In the genomic region with DNA sequence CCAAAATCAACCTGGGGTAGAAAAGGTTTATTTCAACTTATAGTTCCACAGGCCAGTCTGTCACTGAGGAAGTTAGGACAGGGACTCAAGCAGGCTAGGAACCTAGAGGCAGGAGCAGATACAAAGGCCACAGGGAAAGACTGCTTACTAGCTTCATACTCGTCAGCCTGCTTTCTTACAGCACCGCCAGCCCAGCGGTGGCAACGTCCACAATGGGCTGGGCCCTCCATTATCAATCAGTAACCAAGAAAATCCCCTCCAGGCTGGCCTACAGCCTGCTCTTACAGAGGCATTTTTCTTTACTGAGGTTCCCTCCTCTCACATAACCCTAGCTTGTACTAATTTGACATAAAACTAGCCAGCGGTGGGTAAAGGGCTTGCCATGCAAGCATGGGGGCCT, we compare ENCODE assay signal across 23 mouse cellular contexts.
A peak's percentile ranks its signal among the peaks of the same experiment; 100 is the strongest.
DNase-seq lines count a peak whose midpoint lies in the region; ATAC-seq lines count a peak whose summit lies in the region.
"Had no signal": no experiment of that assay in that cellular context is flagged by ENCODE, and none has a peak within 500 bp of the region (broad histone marks: within the 10 kb centered on the region; RNA-seq: fewer than 3 reads in every experiment).

No protein-coding gene starts in this region.

- H3K4me3 ChIP-seq in kidney, embryonic 14.5 days (ENCODE audit: low read length), result no peak overlapping the region
- no peak overlapping the region for H3K4me3 ChIP-seq in midbrain, embryonic 11.5 days (ENCODE audit: low read depth, low read length)
- H3K4me3 ChIP-seq in midbrain, embryonic 13.5 days (replicated peaks), result no peak overlapping the region
- H3K4me3 ChIP-seq: forebrain, embryonic 10.5 days; hindbrain, embryonic 15.5 days; layer of hippocampus, adult 2 months had no signal

- DNase-seq in kidney, adult 11 months, result peak; percentile 75
- DNase-seq in midbrain, embryonic 11.5 days (ENCODE audit: low spot score, missing footprints), result peak; percentile 60
- peak; percentile 45 for DNase-seq in kidney, postnatal 10 days
- peak; percentile 69 for DNase-seq in yolk sac, embryonic 10.5 days (ENCODE audit: low spot score)
- no peak for DNase-seq in urinary bladder, postnatal 14 days (ENCODE audit: low spot score)
- no peak for DNase-seq in right cerebral cortex, postnatal 14 days
- DNase-seq: adrenal gland, adult 2 months; cerebellum, adult 11 months; cerebellum, adult 9-11 months; gastrocnemius, postnatal 25 days; heart, postnatal 36 days; thymus, postnatal 25 days had no signal

- no peak overlapping the region for H3K9ac ChIP-seq in kidney, embryonic 14.5 days (ENCODE audit: low read depth, low read length)
- H3K9ac ChIP-seq in midbrain, embryonic 11.5 days (ENCODE audit: low read length), result no peak overlapping the region
- H3K9ac ChIP-seq in midbrain, embryonic 13.5 days (replicated peaks), result no peak overlapping the region
- H3K9ac ChIP-seq: hindbrain, embryonic 15.5 days; liver, embryonic 14.5 days had no signal

- no peak overlapping the region for H3K27ac ChIP-seq in kidney, embryonic 14.5 days (ENCODE audit: low read depth, low read length)
- no peak overlapping the region for H3K27ac ChIP-seq in midbrain, embryonic 11.5 days (ENCODE audit: low read depth, low read length)
- no peak overlapping the region for H3K27ac ChIP-seq in midbrain, embryonic 13.5 days
- H3K27ac ChIP-seq: forebrain, embryonic 10.5 days; hindbrain, embryonic 15.5 days; layer of hippocampus, adult 2 months; liver, embryonic 14.5 days; macrophage had no signal

- H3K9me3 ChIP-seq in kidney, embryonic 14.5 days (ENCODE audit: control insufficient read depth, low read length), result no peaks in the 10 kb centered on the region
- H3K9me3 ChIP-seq in midbrain, embryonic 11.5 days (ENCODE audit: control insufficient read depth, low read length), result no peaks in the 10 kb centered on the region
- H3K9me3 ChIP-seq in midbrain, embryonic 13.5 days, result no peaks in the 10 kb centered on the region
- H3K9me3 ChIP-seq: forebrain, embryonic 10.5 days; G1E; hindbrain, embryonic 15.5 days had no signal

- H3K4me1 ChIP-seq in kidney, embryonic 14.5 days (ENCODE audit: control insufficient read depth, insufficient read depth, low read length), result no peaks in the 10 kb centered on the region
- H3K4me1 ChIP-seq in midbrain, embryonic 11.5 days (ENCODE audit: control insufficient read depth, insufficient read depth, low read length), result peaks cover 26% of the 10 kb centered on the region
- H3K4me1 ChIP-seq in midbrain, embryonic 13.5 days (replicated peaks), result peaks cover 32% of the 10 kb centered on the region

- no peak for ATAC-seq in kidney, embryonic 14.5 days (ENCODE audit: low FRiP score, low TSS enrichment)
- ATAC-seq in midbrain, embryonic 11.5 days (ENCODE audit: low FRiP score), result no peak
- ATAC-seq in midbrain, embryonic 13.5 days, result no peak
- ATAC-seq: forebrain, embryonic 16.5 days; Patski had no signal

- H3K4me2 ChIP-seq in kidney, embryonic 14.5 days (replicated peaks; ENCODE audit: low read depth, low read length), result no peak overlapping the region
- no peak overlapping the region for H3K4me2 ChIP-seq in midbrain, embryonic 11.5 days
- no peak overlapping the region for H3K4me2 ChIP-seq in midbrain, embryonic 13.5 days (replicated peaks)
- H3K4me2 ChIP-seq: hindbrain, embryonic 15.5 days had no signal

- WGBS in kidney, embryonic 14.5 days, result 69% methylated on average over 5 of the region's 5 CpGs
- WGBS in midbrain, embryonic 11.5 days, result 54% methylated on average over 5 of the region's 5 CpGs
- 58% methylated on average over 5 of the region's 5 CpGs for WGBS in midbrain, embryonic 13.5 days

- H3K36me3 ChIP-seq in kidney, embryonic 14.5 days (ENCODE audit: control insufficient read depth, insufficient read depth, low read length), result no peaks in the 10 kb centered on the region
- no peaks in the 10 kb centered on the region for H3K36me3 ChIP-seq in midbrain, embryonic 11.5 days (ENCODE audit: control insufficient read depth, insufficient read depth, low read length)
- no peaks in the 10 kb centered on the region for H3K36me3 ChIP-seq in midbrain, embryonic 13.5 days
- H3K36me3 ChIP-seq: forebrain, embryonic 10.5 days; G1E; hindbrain, embryonic 15.5 days had no signal

- no peaks in the 10 kb centered on the region for H3K27me3 ChIP-seq in kidney, embryonic 14.5 days (ENCODE audit: control insufficient read depth, insufficient read depth, low read length)
- H3K27me3 ChIP-seq in midbrain, embryonic 11.5 days (ENCODE audit: control insufficient read depth, insufficient read depth, low read length), result no peaks in the 10 kb centered on the region
- peaks cover 10% of the 10 kb centered on the region; the same call in 1 of the 2 replicates for H3K27me3 ChIP-seq in midbrain, embryonic 13.5 days
- H3K27me3 ChIP-seq: CH12.LX; hindbrain, embryonic 15.5 days; Patski had no signal

Comparison
In these comparisons a context has a peak if more than half of its experiments do, and no peak if none do; other contexts are left out.
1. DNase-seq: peak in kidney, adult 11 months (single experiment), midbrain, embryonic 11.5 days (single experiment), kidney, postnatal 10 days (single experiment) and yolk sac, embryonic 10.5 days (single experiment); none in urinary bladder, postnatal 14 days (single experiment) and right cerebral cortex, postnatal 14 days (single experiment).